Mouse (Mus musculus): ENCODE data around the gene Rtl10. TPM values are rescaled to one million over a fixed set of nuclear protein-coding genes. Genes with fewer than 3 reads are reported as not detected.

Gene Rtl10
- polyA plus RNA-seq, 1 experiment from 2014 or later, result 3.3 TPM

GRCm38 (mm10) chr16:18490281-18490680 lies 8.4 kb upstream of the Rtl10 start:
- Histone ChIP-seq H3K4me3 (ENCODE audit: low read depth, low read length) (no peak overlapping the region), H3K4me1 (ENCODE audit: control insufficient read depth, insufficient read depth, low read length) (no peaks in the 10 kb centered on the region), H3K9ac (ENCODE audit: low read depth, low read length) (no peak overlapping the region), H3K4me2 (ENCODE audit: low read length) (no peak overlapping the region), H3K9me3 (replicated peaks; ENCODE audit: control insufficient read depth, low read length, poor library complexity, severe bottlenecking) (no peaks in the 10 kb centered on the region), H3K36me3 (ENCODE audit: control insufficient read depth, insufficient read depth, low read length) (no peaks in the 10 kb centered on the region), H3K27ac (ENCODE audit: low read length) (no peak overlapping the region), H3K27me3 (ENCODE audit: control insufficient read depth, insufficient read depth, low read depth, low read length) (no peaks in the 10 kb centered on the region)
- no peak for ATAC-seq
- 95% methylated on average over 3 of the region's 3 CpGs for WGBS

- WGBS, result 63% methylated on average over 1 of the region's 1 CpGs
These were observed 7.8 kb upstream of the Rtl10 start for GRCm38 (mm10) chr16:18490894-18491293.

GRCm38 (mm10) chr16:18497865-18498515 lies 711 bp upstream of the Rtl10 start:
- peak overlapping the region; percentile 82 for H3K4me3 ChIP-seq (ENCODE audit: low read depth, low read length)
- 4% methylated on average over 6 of the region's 6 CpGs for WGBS

More at GRCm38 (mm10) chr16:18490894-18491293, 7.8 kb upstream of the Rtl10 start:
- ATAC-seq, result no peak
- no peaks in the 10 kb centered on the region for H3K9me3 ChIP-seq (replicated peaks; ENCODE audit: control insufficient read depth, low read length, poor library complexity, severe bottlenecking)
- H3K27me3 ChIP-seq (ENCODE audit: control insufficient read depth, insufficient read depth, low read depth, low read length), result no peaks in the 10 kb centered on the region
- no peak overlapping the region for H3K9ac ChIP-seq (ENCODE audit: low read depth, low read length)
- no peaks in the 10 kb centered on the region for H3K4me1 ChIP-seq (ENCODE audit: control insufficient read depth, insufficient read depth, low read length)
- H3K4me2 ChIP-seq (ENCODE audit: low read length), result no peak overlapping the region
- H3K27ac ChIP-seq (ENCODE audit: low read length), result no peak overlapping the region
- H3K4me3 ChIP-seq (ENCODE audit: low read depth, low read length), result no peak overlapping the region
- no peaks in the 10 kb centered on the region for H3K36me3 ChIP-seq (ENCODE audit: control insufficient read depth, insufficient read depth, low read length)

GRCm38 (mm10) chr16:18498996-18499395 lies 295 bp downstream of the Rtl10 start:
- no peaks in the 10 kb centered on the region for H3K9me3 ChIP-seq (replicated peaks; ENCODE audit: control insufficient read depth, low read length, poor library complexity, severe bottlenecking)
- under 1% methylated on average over 24 of the region's 24 CpGs for WGBS
- peak overlapping the region; percentile 95 for H3K27ac ChIP-seq (ENCODE audit: low read length)
- peaks cover 4% of the 10 kb centered on the region for H3K36me3 ChIP-seq (ENCODE audit: control insufficient read depth, insufficient read depth, low read length)
- no peak for ATAC-seq
- peak overlapping the region; percentile 82 for H3K4me3 ChIP-seq (ENCODE audit: low read depth, low read length)
- peak overlapping the region; percentile 90 for H3K9ac ChIP-seq (ENCODE audit: low read depth, low read length)
- peak overlapping the region; percentile 91 for H3K4me2 ChIP-seq (ENCODE audit: low read length)
- peaks cover 17% of the 10 kb centered on the region for H3K4me1 ChIP-seq (ENCODE audit: control insufficient read depth, insufficient read depth, low read length)
- H3K27me3 ChIP-seq (ENCODE audit: control insufficient read depth, insufficient read depth, low read depth, low read length), result no peaks in the 10 kb centered on the region

More at GRCm38 (mm10) chr16:18497865-18498515, 711 bp upstream of the Rtl10 start:
- Histone ChIP-seq H3K9me3 (replicated peaks; ENCODE audit: control insufficient read depth, low read length, poor library complexity, severe bottlenecking) (no peaks in the 10 kb centered on the region), H3K4me1 (ENCODE audit: control insufficient read depth, insufficient read depth, low read length) (peaks cover 17% of the 10 kb centered on the region), H3K27me3 (ENCODE audit: control insufficient read depth, insufficient read depth, low read depth, low read length) (no peaks in the 10 kb centered on the region), H3K4me2 (ENCODE audit: low read length) (peak overlapping the region; percentile 91), H3K9ac (ENCODE audit: low read depth, low read length) (peak overlapping the region; percentile 90), H3K27ac (ENCODE audit: low read length) (peak overlapping the region; percentile 95), H3K36me3 (ENCODE audit: control insufficient read depth, insufficient read depth, low read length) (peaks cover 4% of the 10 kb centered on the region)
- no peak; the same call in 1 of the 2 replicates for ATAC-seq

GRCm38 (mm10) chr16:18501531-18501930 lies 2.8 kb downstream of the Rtl10 start:
- H3K9ac ChIP-seq (ENCODE audit: low read depth, low read length), result no peak overlapping the region
- H3K27me3 ChIP-seq (ENCODE audit: control insufficient read depth, insufficient read depth, low read depth, low read length), result no peaks in the 10 kb centered on the region
- no peak overlapping the region for H3K27ac ChIP-seq (ENCODE audit: low read length)
- H3K4me3 ChIP-seq (ENCODE audit: low read depth, low read length), result no peak overlapping the region
- ATAC-seq, result no peak
- H3K36me3 ChIP-seq (ENCODE audit: control insufficient read depth, insufficient read depth, low read length), result peaks cover 4% of the 10 kb centered on the region
- 93% methylated on average over 6 of the region's 6 CpGs for WGBS
- H3K9me3 ChIP-seq (replicated peaks; ENCODE audit: control insufficient read depth, low read length, poor library complexity, severe bottlenecking), result no peaks in the 10 kb centered on the region
- peaks cover 17% of the 10 kb centered on the region for H3K4me1 ChIP-seq (ENCODE audit: control insufficient read depth, insufficient read depth, low read length)
- H3K4me2 ChIP-seq (ENCODE audit: low read length), result no peak overlapping the region

- Histone ChIP-seq H3K9ac (ENCODE audit: low read depth, low read length) (no peak overlapping the region), H3K27me3 (ENCODE audit: control insufficient read depth, insufficient read depth, low read depth, low read length) (no peaks in the 10 kb centered on the region), H3K36me3 (ENCODE audit: control insufficient read depth, insufficient read depth, low read length) (peaks cover 4% of the 10 kb centered on the region), H3K27ac (ENCODE audit: low read length) (no peak overlapping the region), H3K4me2 (ENCODE audit: low read length) (no peak overlapping the region), H3K4me1 (ENCODE audit: control insufficient read depth, insufficient read depth, low read length) (peaks cover 12% of the 10 kb centered on the region), H3K4me3 (ENCODE audit: low read depth, low read length) (no peak overlapping the region), H3K9me3 (replicated peaks; ENCODE audit: control insufficient read depth, low read length, poor library complexity, severe bottlenecking) (no peaks in the 10 kb centered on the region)
- WGBS, result 97% methylated on average over 14 of the region's 14 CpGs
- ATAC-seq, result no peak
These were observed 5.1 kb downstream of the Rtl10 start for GRCm38 (mm10) chr16:18503566-18504342.

GRCm38 (mm10) chr16:18506524-18507199 lies 8.0 kb downstream of the Rtl10 start:
- Histone ChIP-seq H3K9ac (ENCODE audit: low read depth, low read length) (no peak overlapping the region), H3K9me3 (replicated peaks; ENCODE audit: control insufficient read depth, low read length, poor library complexity, severe bottlenecking) (no peaks in the 10 kb centered on the region), H3K4me2 (ENCODE audit: low read length) (no peak overlapping the region), H3K4me1 (ENCODE audit: control insufficient read depth, insufficient read depth, low read length) (no peaks in the 10 kb centered on the region), H3K27ac (ENCODE audit: low read length) (no peak overlapping the region), H3K4me3 (ENCODE audit: low read depth, low read length) (no peak overlapping the region), H3K27me3 (ENCODE audit: control insufficient read depth, insufficient read depth, low read depth, low read length) (no peaks in the 10 kb centered on the region), H3K36me3 (ENCODE audit: control insufficient read depth, insufficient read depth, low read length) (peaks cover 4% of the 10 kb centered on the region)
- WGBS, result 91% methylated on average over 3 of the region's 3 CpGs
- ATAC-seq, result no peak

- H3K27me3 ChIP-seq (ENCODE audit: control insufficient read depth, insufficient read depth, low read depth, low read length), result no peaks in the 10 kb centered on the region
These were observed 8.5 kb downstream of the Rtl10 start for GRCm38 (mm10) chr16:18507200-18507549.

GRCm38 (mm10) chr16:18511741-18512140 lies 13.0 kb downstream of the Rtl10 start:
- no peak for ATAC-seq
- H3K27ac ChIP-seq (ENCODE audit: low read length), result no peak overlapping the region

More at GRCm38 (mm10) chr16:18507200-18507549, 8.5 kb downstream of the Rtl10 start:
- WGBS, result 84% methylated on average over 1 of the region's 1 CpGs
- Histone ChIP-seq H3K4me3 (ENCODE audit: low read depth, low read length) (no peak overlapping the region), H3K36me3 (ENCODE audit: control insufficient read depth, insufficient read depth, low read length) (no peaks in the 10 kb centered on the region), H3K4me1 (ENCODE audit: control insufficient read depth, insufficient read depth, low read length) (no peaks in the 10 kb centered on the region), H3K27ac (ENCODE audit: low read length) (no peak overlapping the region), H3K4me2 (ENCODE audit: low read length) (no peak overlapping the region), H3K9ac (ENCODE audit: low read depth, low read length) (no peak overlapping the region), H3K9me3 (replicated peaks; ENCODE audit: control insufficient read depth, low read length, poor library complexity, severe bottlenecking) (no peaks in the 10 kb centered on the region)
- ATAC-seq, result no peak

More at GRCm38 (mm10) chr16:18511741-18512140, 13.0 kb downstream of the Rtl10 start:
- Histone ChIP-seq H3K9me3 (replicated peaks; ENCODE audit: control insufficient read depth, low read length, poor library complexity, severe bottlenecking) (no peaks in the 10 kb centered on the region), H3K27me3 (ENCODE audit: control insufficient read depth, insufficient read depth, low read depth, low read length) (no peaks in the 10 kb centered on the region), H3K9ac (ENCODE audit: low read depth, low read length) (no peak overlapping the region), H3K4me3 (ENCODE audit: low read depth, low read length) (no peak overlapping the region), H3K4me1 (ENCODE audit: control insufficient read depth, insufficient read depth, low read length) (no peaks in the 10 kb centered on the region), H3K36me3 (ENCODE audit: control insufficient read depth, insufficient read depth, low read length) (no peaks in the 10 kb centered on the region), H3K4me2 (ENCODE audit: low read length) (no peak overlapping the region)
- 86% methylated on average over 5 of the region's 5 CpGs for WGBS
